Mouse (Mus musculus) liver, postnatal 0 days (tissue): ENCODE results near the gene Rpf2. TPM values are rescaled to one million over a fixed set of nuclear protein-coding genes. Genes with fewer than 3 reads are reported as not detected.

Experiments
- ATAC-seq: fragments of 200-750 bp; cut with Nextera tagmentation; 2 replicates; pipeline ENCODE4 v1.8.0; 2017; ENCODE audit warnings: mild to moderate bottlenecking, moderate library complexity
- DNase-seq: peaks from one replicate; pipeline ENCODE4 v3.0.0-alpha.2; 2016
- H3K27ac ChIP-seq: fragments of 300-500 bp; sonication (generic); 2 replicates; pipeline ENCODE4 v1.5.1; 2014; ENCODE audit warnings: antibody characterized with exemption, moderate library complexity, mild to moderate bottlenecking, low read depth
- H3K27me3 ChIP-seq: fragments of 300-500 bp; sonication (generic); 2 replicates; pipeline ENCODE4 v1.6.1; 2014; ENCODE audit warnings: low read length, control low read depth, mixed read lengths; ENCODE audit not compliant: insufficient read depth
- H3K36me3 ChIP-seq: fragments of 300-500 bp; sonication (generic); replicated peaks from 2 replicates; pipeline ENCODE4 v1.6.1; 2014; ENCODE audit warnings: mild to moderate bottlenecking, control low read depth, low read length, moderate library complexity, mixed read lengths; ENCODE audit not compliant: insufficient read depth
- H3K4me1 ChIP-seq: fragments of 300-500 bp; sonication (generic); 2 replicates; pipeline ENCODE4 v1.6.1; 2014; ENCODE audit warnings: antibody characterized with exemption, mild to moderate bottlenecking, control low read depth; ENCODE audit not compliant: insufficient read depth
- H3K4me2 ChIP-seq: fragments of 300-500 bp; sonication (generic); 2 replicates; pipeline ENCODE4 v1.6.1; 2014; ENCODE audit warnings: low read depth, mild to moderate bottlenecking, low read length, moderate library complexity, mixed read lengths
- H3K4me3 ChIP-seq: fragments of 300-500 bp; sonication (generic); 2 replicates; pipeline ENCODE4 v1.5.1; 2014; ENCODE audit warnings: low read depth, low read length
- H3K9ac ChIP-seq: fragments of 300-500 bp; sonication (generic); replicated peaks from 2 replicates; pipeline ENCODE4 v1.6.1; 2014; ENCODE audit warnings: mild to moderate bottlenecking, moderate library complexity
- H3K9me3 ChIP-seq: fragments of 300-500 bp; sonication (generic); 2 replicates; pipeline ENCODE4 v1.6.1; 2016; ENCODE audit warnings: mild to moderate bottlenecking, control low read depth, low read length, mixed read lengths
- CTCF ChIP-seq: sonication (generic); IDR thresholded peaks from 2 replicates; pipeline ENCODE4 v1.5.1; 2016; ENCODE audit warnings: antibody characterized with exemption, low read depth
- EP300 ChIP-seq: IDR thresholded peaks from 2 replicates; pipeline ENCODE4 v1.6.1; 2016; ENCODE audit warnings: antibody characterized with exemption, low read depth, mild to moderate bottlenecking
- WGBS: fragments of 180-500 bp; shearing (Covaris S2); extraction: QIAGEN DNeasy Blood & Tissue Kit; methylation state at CpG from one replicate; pipeline ENCODE4 v1.1.7; 2014; ENCODE audit not compliant: insufficient replicate concordance; 5-methylcytosine and 5-hydroxymethylcytosine counted together
- polyA plus RNA-seq: library from polyadenylated mRNA; unstranded; fragments of >200 nt; fragmentation: Nextera tagmentation; extraction: Ambion mirVana; gene quantifications from 2 replicates; pipeline ENCODE4 v1.2.1, GENCODE M21; 2015

Gene Rpf2
- polyA plus RNA-seq, 1 experiment from 2014 or later = 24.1 TPM

- no peak overlapping the region for H3K27ac ChIP-seq
- H3K9me3 ChIP-seq = no peaks in the 10 kb centered on the region
- no peaks in the 10 kb centered on the region for H3K27me3 ChIP-seq
- H3K4me3 ChIP-seq = no peak overlapping the region
- no peak for DNase-seq
- no peak overlapping the region for H3K4me2 ChIP-seq
- WGBS = 81% methylated on average over 6 of the region's 6 CpGs
- H3K36me3 ChIP-seq = no peaks in the 10 kb centered on the region
- TF ChIP-seq CTCF = no peak
- no peak for TF ChIP-seq EP300
- H3K4me1 ChIP-seq = peaks cover 8% of the 10 kb centered on the region; the same call in 1 of the 2 replicates
- H3K9ac ChIP-seq = no peak overlapping the region
- no peak for ATAC-seq
These were observed 51.8 kb downstream of the Rpf2 start for GRCm38 (mm10) chr10:40195001-40195400.

GRCm38 (mm10) chr10:40192010-40192935 is 54.6 kb downstream of the Rpf2 start:
- Histone ChIP-seq H3K27me3 (no peaks in the 10 kb centered on the region), H3K27ac (no peak overlapping the region), H3K9ac (no peak overlapping the region), H3K4me3 (peak overlapping the region; percentile 17), H3K4me2 (peak overlapping the region; percentile 62), H3K4me1 (peaks cover 19% of the 10 kb centered on the region), H3K9me3 (no peaks in the 10 kb centered on the region), H3K36me3 (no peaks in the 10 kb centered on the region)
- WGBS = 26% methylated on average over 18 of the region's 18 CpGs
- DNase-seq = no peak
- TF ChIP-seq CTCF = no peak
- no peak for TF ChIP-seq EP300
- no peak for ATAC-seq

GRCm38 (mm10) chr10:40191338-40191979 is 55.4 kb downstream of the Rpf2 start:
- H3K27ac ChIP-seq = no peak overlapping the region
- H3K9ac ChIP-seq = no peak overlapping the region
- H3K27me3 ChIP-seq = no peaks in the 10 kb centered on the region
- TF ChIP-seq EP300 = no peak
- TF ChIP-seq CTCF = no peak
- H3K9me3 ChIP-seq = no peaks in the 10 kb centered on the region
- 28% methylated on average over 22 of the region's 22 CpGs for WGBS
- no peaks in the 10 kb centered on the region for H3K36me3 ChIP-seq
- DNase-seq (no peak), ATAC-seq (0 out of 2 replicates have a peak, but pooled peaks have one; percentile 10)
- peak overlapping the region; percentile 17 for H3K4me3 ChIP-seq
- H3K4me2 ChIP-seq = peak overlapping the region; percentile 62
- peaks cover 19% of the 10 kb centered on the region for H3K4me1 ChIP-seq

DNA sequence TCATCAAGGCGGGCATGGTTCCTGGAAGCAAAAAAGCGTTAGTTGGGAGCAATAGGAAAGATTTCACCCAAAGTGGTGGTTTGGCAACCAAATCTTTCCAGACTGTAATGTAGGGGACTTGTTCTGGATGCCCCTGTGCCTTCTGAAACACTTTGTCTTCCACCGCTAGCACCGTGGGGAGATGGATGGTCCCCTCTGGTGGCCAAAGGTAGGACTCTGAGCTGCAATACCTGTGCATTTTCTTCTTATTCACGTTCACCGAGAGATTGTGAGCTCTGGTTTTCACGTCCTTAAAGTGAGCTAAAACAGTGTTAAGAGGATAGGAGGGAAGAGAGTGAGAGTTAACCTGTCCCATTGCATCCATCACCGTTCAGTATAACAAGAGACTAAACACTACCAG is 56.0 kb downstream of the Rpf2 start:
- Histone ChIP-seq H3K4me2 (peak overlapping the region; percentile 62), H3K36me3 (no peaks in the 10 kb centered on the region), H3K27ac (no peak overlapping the region), H3K27me3 (no peaks in the 10 kb centered on the region), H3K4me3 (no peak overlapping the region; the same call in 1 of the 2 replicates), H3K9ac (no peak overlapping the region), H3K4me1 (peaks cover 19% of the 10 kb centered on the region), H3K9me3 (no peaks in the 10 kb centered on the region)
- no peak for TF ChIP-seq EP300
- TF ChIP-seq CTCF = peak; percentile 50
- 43% methylated on average over 8 of the region's 8 CpGs for WGBS
- DNase-seq = no peak
- no peak for ATAC-seq

DNA sequence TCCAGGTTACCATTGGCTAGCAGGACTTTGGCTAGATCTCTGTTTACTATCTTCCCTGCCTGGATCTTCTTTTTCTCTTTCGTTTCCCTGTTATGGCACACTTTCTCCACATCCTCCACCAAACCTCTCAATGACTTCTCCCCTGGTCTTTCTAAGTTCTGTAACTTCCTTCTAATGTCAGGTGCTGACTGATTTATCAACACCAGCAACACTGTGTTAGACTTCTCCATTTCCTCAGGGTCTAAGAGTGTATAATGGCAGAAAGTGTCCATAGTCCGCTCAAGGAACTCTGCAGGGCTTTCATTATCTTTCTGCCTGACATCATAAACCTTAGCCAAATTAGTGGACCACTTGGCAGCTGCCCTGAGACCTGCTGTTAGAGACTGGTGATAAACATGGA is 57.1 kb downstream of the Rpf2 start:
- 36% methylated on average over 2 of the region's 2 CpGs for WGBS
- Histone ChIP-seq H3K36me3 (no peaks in the 10 kb centered on the region), H3K4me3 (no peak overlapping the region), H3K4me1 (peaks cover 19% of the 10 kb centered on the region), H3K4me2 (no peak overlapping the region), H3K27me3 (no peaks in the 10 kb centered on the region), H3K9ac (no peak overlapping the region), H3K27ac (no peak overlapping the region), H3K9me3 (no peaks in the 10 kb centered on the region)
- no peak for ATAC-seq
- DNase-seq = no peak
- TF ChIP-seq CTCF = no peak
- TF ChIP-seq EP300 = no peak

DNA sequence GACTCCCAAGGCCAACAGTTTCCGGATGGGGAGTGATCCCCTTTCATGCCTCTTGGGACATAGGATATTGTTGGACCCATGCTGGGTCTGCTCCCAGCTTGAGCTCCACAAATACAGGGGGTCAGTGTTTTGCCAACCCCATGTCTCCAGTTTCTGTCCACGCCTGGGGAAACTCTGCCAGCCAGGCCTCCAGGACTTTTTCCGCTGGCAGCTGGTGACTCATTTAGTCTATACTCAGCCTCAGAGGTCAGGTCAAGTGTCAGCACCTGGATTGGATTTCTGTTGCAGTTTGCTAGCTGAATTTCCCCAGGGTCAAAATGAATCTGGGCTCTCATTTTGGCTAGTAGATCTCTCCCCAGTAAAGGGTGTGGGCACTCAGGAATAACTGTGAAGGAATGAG is 58.0 kb downstream of the Rpf2 start:
- no peak for DNase-seq
- peak; percentile 31; the same call in 1 of the 2 replicates for ATAC-seq

More for the DNA sequence above, 58.0 kb downstream of the Rpf2 start:
- Histone ChIP-seq H3K4me1 (peaks cover 19% of the 10 kb centered on the region), H3K9me3 (no peaks in the 10 kb centered on the region), H3K27ac (no peak overlapping the region), H3K36me3 (no peaks in the 10 kb centered on the region), H3K9ac (no peak overlapping the region), H3K27me3 (no peaks in the 10 kb centered on the region), H3K4me2 (no peak overlapping the region), H3K4me3 (no peak overlapping the region)
- 60% methylated on average over 3 of the region's 3 CpGs for WGBS
- TF ChIP-seq CTCF (no peak), EP300 (no peak)
